Mouse (Mus musculus): Measurements from ENCODE around the gene Stam. TPM values are rescaled to one million over a fixed set of nuclear protein-coding genes. Genes with fewer than 3 reads are reported as not detected.

The Stam gene
- 29.1 and 41.6 TPM in 2 replicates for total RNA-seq (2017)

DNA sequence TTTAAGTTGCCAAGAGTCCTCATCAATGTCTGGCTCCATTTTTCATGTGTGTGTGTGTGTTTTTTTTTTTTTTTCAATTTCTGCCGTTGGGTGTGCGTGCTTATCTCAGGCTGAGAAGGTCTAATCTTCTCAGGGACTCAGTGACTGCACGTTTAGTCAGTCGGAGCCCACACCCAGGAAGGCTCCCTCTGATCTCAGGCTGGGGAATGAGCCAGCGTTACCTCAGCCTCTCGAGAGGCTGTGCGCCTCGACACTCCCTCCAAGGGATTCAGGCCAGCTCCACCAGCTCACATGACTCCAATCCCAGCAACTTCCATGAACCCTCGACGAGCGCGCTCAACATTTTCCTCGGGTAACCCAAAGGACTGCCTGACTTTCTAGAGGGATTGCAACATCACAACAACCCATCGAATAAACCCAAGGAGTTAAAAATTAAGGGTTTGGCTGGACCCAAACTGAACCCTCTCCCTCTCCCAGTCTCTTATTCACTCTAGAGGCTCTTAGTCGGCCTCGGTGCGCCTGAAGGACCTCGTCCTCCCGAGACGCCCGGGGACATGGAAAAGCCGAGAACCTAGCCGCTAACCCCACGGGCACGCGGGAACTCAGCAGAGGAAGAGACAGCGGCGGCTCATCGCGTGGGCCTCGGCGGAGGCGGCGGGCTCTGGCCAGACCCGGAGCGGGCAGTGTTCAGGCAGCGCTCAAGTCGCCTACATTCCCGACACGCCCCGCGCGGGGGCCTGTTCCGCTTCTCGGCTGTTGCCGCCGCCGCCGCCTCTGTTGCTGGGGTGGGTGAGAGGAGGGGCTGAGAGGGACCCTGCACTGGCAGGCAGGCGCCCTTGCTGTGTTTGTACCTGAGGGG, at the start of gene Stam:
Gene Stam (plus strand): TSS at position 737 of the 859 bp plus-strand sequence.
- peak; percentile 84 to 88 for ATAC-seq (replicated peaks in 1 of 2; ENCODE audit: insufficient read depth in 1 of 2, low FRiP score in 2 of 2, low TSS enrichment in 1 of 2, low read depth in 1 of 2, poor library complexity in 2 of 2, severe bottlenecking in 2 of 2)

- ATAC-seq (replicated peaks in 1 of 2; ENCODE audit: insufficient read depth in 1 of 2, low FRiP score in 2 of 2, low TSS enrichment in 1 of 2, low read depth in 1 of 2, poor library complexity in 2 of 2, severe bottlenecking in 2 of 2), result no peak
Observed at GRCm38 (mm10) chr2:14041249-14041648, 32.6 kb upstream of the Stam start.

GRCm38 (mm10) chr2:14043011-14043410, 30.9 kb upstream of the Stam start:
- ATAC-seq (replicated peaks in 1 of 2; ENCODE audit: insufficient read depth in 1 of 2, low FRiP score in 2 of 2, low TSS enrichment in 1 of 2, low read depth in 1 of 2, poor library complexity in 2 of 2, severe bottlenecking in 2 of 2), result no peak

GRCm38 (mm10) chr2:14043577-14044170, 30.2 kb upstream of the Stam start:
- no peak for ATAC-seq (replicated peaks in 1 of 2; ENCODE audit: insufficient read depth in 1 of 2, low FRiP score in 2 of 2, low TSS enrichment in 1 of 2, low read depth in 1 of 2, poor library complexity in 2 of 2, severe bottlenecking in 2 of 2)

DNA sequence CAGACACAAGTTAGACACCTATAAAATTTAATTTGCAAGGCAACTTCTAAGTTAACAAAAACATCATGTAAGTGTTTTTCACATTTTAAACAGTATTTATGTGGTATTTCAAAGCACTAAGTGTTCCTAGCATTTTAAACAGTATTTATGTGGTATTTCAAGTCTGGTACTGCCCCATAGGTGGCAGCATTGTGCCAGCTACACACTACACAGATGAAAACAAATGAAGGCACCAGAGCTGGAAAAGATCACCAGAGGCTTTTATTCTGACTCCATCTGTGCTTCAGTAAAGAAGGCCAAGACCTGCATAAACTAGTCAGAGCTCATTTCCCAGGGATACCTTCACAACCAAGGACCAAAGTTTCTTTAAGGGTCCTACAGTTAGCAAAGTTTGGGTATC, 25.5 kb upstream of the Stam start:
- peak; percentile 89 for ATAC-seq (replicated peaks in 1 of 2; ENCODE audit: insufficient read depth in 1 of 2, low FRiP score in 2 of 2, low TSS enrichment in 1 of 2, low read depth in 1 of 2, poor library complexity in 2 of 2, severe bottlenecking in 2 of 2)

GRCm38 (mm10) chr2:14048808-14049207, 25.1 kb upstream of the Stam start:
- no peak for ATAC-seq (replicated peaks in 1 of 2; ENCODE audit: insufficient read depth in 1 of 2, low FRiP score in 2 of 2, low TSS enrichment in 1 of 2, low read depth in 1 of 2, poor library complexity in 2 of 2, severe bottlenecking in 2 of 2)

DNA sequence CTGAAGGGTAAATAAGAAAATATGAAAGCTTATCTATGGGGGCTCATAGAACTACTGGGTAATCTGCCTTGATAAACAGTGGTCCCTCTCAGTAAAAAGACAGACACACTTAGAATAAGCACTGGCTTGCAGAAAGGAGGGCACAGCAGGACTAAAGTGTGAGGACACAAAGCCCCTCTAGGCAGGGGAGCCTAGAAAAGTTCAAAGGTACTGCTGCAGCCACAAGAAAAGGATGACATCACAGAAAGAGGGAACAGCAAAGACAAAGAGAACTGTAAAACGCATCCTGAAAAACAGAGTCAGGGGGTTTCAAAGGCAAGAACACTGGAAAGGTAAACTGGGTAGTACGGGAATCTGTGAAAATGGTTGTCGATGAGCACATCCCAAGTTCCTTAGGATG, 20.3 kb upstream of the Stam start:
- ATAC-seq (replicated peaks in 1 of 2; ENCODE audit: insufficient read depth in 1 of 2, low FRiP score in 2 of 2, low TSS enrichment in 1 of 2, low read depth in 1 of 2, poor library complexity in 2 of 2, severe bottlenecking in 2 of 2), result no peak

GRCm38 (mm10) chr2:14054163-14054562, 19.7 kb upstream of the Stam start:
- no peak for ATAC-seq (replicated peaks in 1 of 2; ENCODE audit: insufficient read depth in 1 of 2, low FRiP score in 2 of 2, low TSS enrichment in 1 of 2, low read depth in 1 of 2, poor library complexity in 2 of 2, severe bottlenecking in 2 of 2)

DNA sequence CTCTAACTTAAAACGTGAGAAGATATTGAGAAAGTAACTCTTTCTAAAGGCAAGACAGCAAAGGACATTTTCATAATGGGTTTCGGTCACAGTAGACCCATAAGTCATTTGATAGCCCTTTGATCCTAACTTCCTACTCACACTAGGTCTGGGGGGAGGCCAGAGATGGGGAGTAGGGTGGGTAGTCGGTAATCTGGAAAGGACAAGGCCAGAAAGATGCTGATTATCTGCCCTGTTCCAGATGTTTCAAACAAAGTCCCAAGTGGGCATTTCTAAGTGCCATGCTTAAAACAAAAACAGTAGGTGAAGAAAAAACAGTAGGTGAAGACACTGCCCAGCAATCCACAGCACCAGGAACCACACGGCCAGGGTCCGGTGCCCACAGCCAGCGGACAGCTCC, 19.2 kb upstream of the Stam start:
- peak in 1 of 2 experiments; percentile 11; a peak in 1 of 4 replicates for ATAC-seq (replicated peaks in 1 of 2; ENCODE audit: insufficient read depth in 1 of 2, low FRiP score in 2 of 2, low TSS enrichment in 1 of 2, low read depth in 1 of 2, poor library complexity in 2 of 2, severe bottlenecking in 2 of 2)

GRCm38 (mm10) chr2:14055168-14055565, 18.7 kb upstream of the Stam start:
- ATAC-seq (replicated peaks in 1 of 2; ENCODE audit: insufficient read depth in 1 of 2, low FRiP score in 2 of 2, low TSS enrichment in 1 of 2, low read depth in 1 of 2, poor library complexity in 2 of 2, severe bottlenecking in 2 of 2), result peak; percentile 38 to 54

- peak; percentile 80 to 90 for ATAC-seq (replicated peaks in 1 of 2; ENCODE audit: insufficient read depth in 1 of 2, low FRiP score in 2 of 2, low TSS enrichment in 1 of 2, low read depth in 1 of 2, poor library complexity in 2 of 2, severe bottlenecking in 2 of 2)
Observed at GRCm38 (mm10) chr2:14055566-14056331, 18.1 kb upstream of the Stam start, which contains the start of gene Hacd1. Gene Hacd1, minus strand, starts transcription at chr2:14056135.

DNA sequence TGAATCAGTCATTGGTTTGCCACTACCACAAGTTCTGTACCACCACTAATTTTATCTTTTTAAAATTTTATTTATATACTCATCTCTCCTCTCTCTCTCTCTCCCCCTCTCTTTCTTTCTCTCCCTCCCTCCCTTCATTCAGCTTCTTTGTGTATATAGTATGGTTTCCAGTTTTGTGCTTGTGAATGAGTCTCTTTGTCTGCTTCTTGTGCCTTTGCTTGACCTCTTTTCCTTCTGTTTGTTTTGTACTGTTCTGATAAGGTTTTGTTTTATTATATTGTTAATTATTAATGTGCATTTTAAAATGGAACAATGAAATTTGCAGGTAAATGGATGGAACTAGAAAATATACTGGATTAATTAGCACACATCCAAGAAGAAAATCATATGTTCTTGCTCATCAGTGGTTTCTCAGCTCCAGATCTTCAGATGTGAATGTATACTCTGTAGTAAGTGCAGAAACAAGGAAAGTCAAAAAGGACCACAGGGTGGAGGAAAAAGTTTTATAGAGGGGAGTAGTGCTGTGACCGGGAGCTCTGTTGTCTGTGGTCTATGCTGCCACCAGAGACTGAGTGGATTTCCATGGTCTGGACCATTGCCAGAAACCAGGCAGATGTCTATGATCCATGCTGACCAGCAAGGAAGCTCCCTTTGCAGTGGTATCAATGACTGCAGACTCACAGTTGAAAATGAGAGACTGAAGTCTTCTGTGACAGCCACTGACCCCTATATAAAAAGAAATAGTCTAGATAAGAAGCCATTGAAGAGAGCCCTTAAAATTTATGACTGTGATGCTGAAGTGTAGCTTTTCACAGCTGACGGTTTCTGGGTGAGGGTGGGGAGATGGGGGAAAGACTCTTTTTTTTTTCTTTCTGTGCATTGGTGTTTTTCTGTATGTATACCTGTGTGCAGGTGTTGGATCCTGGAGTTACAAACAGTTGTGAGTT, 7.9 kb upstream of the Stam start:
- ATAC-seq (replicated peaks in 1 of 2; ENCODE audit: insufficient read depth in 1 of 2, low FRiP score in 2 of 2, low TSS enrichment in 1 of 2, low read depth in 1 of 2, poor library complexity in 2 of 2, severe bottlenecking in 2 of 2), result no peak

DNA sequence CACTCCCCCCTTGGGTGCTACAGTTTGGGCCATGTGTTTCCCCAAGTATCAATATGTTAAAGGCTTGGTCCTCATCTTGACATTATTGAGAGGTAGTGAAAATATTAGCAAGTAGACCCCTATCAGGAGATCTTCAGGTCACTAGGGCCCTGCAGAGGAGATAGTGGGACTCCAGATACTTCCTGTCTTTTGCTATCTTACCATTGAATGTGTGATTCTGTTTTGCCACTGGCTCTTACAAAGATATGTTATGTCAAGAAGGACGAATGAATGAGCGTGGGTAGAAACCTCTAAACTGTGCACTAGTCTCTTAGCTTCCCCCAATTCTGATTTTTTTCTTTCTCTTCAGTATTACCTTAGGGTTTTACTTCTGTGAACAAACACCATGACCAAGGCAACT, 4.9 kb upstream of the Stam start:
- no peak for ATAC-seq (replicated peaks in 1 of 2; ENCODE audit: insufficient read depth in 1 of 2, low FRiP score in 2 of 2, low TSS enrichment in 1 of 2, low read depth in 1 of 2, poor library complexity in 2 of 2, severe bottlenecking in 2 of 2)

DNA sequence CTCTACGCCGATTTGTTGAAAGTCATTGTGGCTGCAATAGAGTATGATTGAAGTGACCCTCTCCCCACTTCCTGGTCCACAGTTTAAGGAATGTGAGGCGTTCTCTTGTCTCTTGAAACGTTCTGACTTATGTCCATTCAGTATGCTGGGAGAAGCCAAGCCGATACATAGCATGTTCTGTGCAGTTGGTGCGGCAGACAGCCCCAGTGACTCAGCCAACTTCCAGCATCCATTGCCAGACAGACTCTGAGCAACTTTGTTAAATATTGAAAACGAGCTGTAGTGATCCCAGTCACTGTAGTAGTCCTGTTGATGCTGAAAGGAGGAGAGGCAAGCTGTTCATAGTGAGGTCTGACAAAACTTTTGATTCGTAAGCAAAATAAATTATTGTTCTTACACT, 3.4 kb upstream of the Stam start:
- no peak for ATAC-seq (replicated peaks in 1 of 2; ENCODE audit: insufficient read depth in 1 of 2, low FRiP score in 2 of 2, low TSS enrichment in 1 of 2, low read depth in 1 of 2, poor library complexity in 2 of 2, severe bottlenecking in 2 of 2)

DNA sequence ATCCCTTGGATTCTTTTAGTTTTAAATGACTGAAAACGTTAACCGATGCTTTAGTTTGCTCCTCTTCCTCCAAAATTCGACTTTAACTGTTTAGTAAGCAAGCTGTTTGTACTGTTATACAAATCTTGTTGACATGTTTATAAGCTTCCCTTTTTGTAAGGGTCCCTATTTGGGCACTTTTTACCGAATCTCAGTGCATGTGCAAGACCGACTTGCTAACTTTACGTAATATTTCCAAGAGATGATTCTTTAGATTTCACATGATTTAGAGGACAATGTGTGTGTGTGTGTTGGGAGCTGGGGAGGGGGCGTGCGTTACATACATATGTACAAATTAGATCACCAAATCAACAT, 913 bp upstream of the Stam start:
- no peak for ATAC-seq (replicated peaks in 1 of 2; ENCODE audit: insufficient read depth in 1 of 2, low FRiP score in 2 of 2, low TSS enrichment in 1 of 2, low read depth in 1 of 2, poor library complexity in 2 of 2, severe bottlenecking in 2 of 2)

GRCm38 (mm10) chr2:14074221-14074901, 463 bp downstream of the Stam start:
- ATAC-seq (replicated peaks in 1 of 2; ENCODE audit: insufficient read depth in 1 of 2, low FRiP score in 2 of 2, low TSS enrichment in 1 of 2, low read depth in 1 of 2, poor library complexity in 2 of 2, severe bottlenecking in 2 of 2), result no peak

DNA sequence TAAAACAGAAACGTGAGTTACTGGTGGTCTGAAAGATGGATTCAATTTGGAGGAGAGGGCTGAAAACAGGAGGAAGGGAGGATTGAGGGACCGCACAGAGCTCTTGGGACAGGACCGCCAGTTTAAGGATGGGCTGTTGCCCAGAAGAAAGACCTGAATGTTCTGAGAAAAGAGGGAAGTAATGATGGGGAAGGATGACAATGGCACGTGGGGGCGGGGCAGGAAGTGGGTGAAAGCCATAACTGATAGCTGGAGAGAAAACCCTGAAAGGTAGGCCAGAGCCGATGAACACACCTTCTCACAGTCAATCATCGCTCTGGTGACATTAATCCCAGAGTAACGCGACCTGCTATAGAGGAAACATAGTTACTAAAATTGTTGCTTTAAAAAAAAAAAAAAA, 4.6 kb downstream of the Stam start:
- ATAC-seq (replicated peaks in 1 of 2; ENCODE audit: insufficient read depth in 1 of 2, low FRiP score in 2 of 2, low TSS enrichment in 1 of 2, low read depth in 1 of 2, poor library complexity in 2 of 2, severe bottlenecking in 2 of 2), result peak; percentile 33 to 38; a peak in 2 of 4 replicates

Data from hematopoietic stem cell, adult 5-6 weeks (primary cell).